Comparison of ENCODE assay signal across 15 mouse cellular contexts in genomic region chr14:58939086-58939485, GRCm38 (mm10).
DNase-seq lines count a peak whose midpoint lies in the region; ATAC-seq lines count a peak whose summit lies in the region.
"Had no signal": no experiment of that assay in that cellular context is flagged by ENCODE, and none has a peak within 500 bp of the region (broad histone marks: within the 10 kb centered on the region; RNA-seq: fewer than 3 reads in every experiment).

No protein-coding gene starts in this region.

- WGBS in forebrain, embryonic 10.5 days = 85% methylated on average over 1 of the region's 1 CpGs
- 83% methylated on average over 1 of the region's 1 CpGs for WGBS in forebrain, embryonic 13.5 days
- WGBS in kidney, embryonic 15.5 days = 84% methylated on average over 1 of the region's 1 CpGs

- DNase-seq in forebrain, embryonic 10.5 days (ENCODE audit: extremely low spot score, low spot score) = no peak
- DNase-seq in retina, postnatal 1 day = peak; percentile 5
- no peak for DNase-seq in retina, embryonic 14.5 days (ENCODE audit: low spot score)
- DNase-seq in cerebellum, adult 8-10 months = peak; percentile 86
- no peak for DNase-seq in right cerebral cortex, adult 2 months (ENCODE audit: low spot score in 2 of 2)
- DNase-seq in natural killer cell, adult 2 months (ENCODE audit: low spot score in 2 of 2) = no peak
- DNase-seq: B cell, adult 2 months; lung, postnatal 36 days had no signal

- H3K9me3 ChIP-seq in forebrain, embryonic 10.5 days = no peaks in the 10 kb centered on the region
- no peaks in the 10 kb centered on the region for H3K9me3 ChIP-seq in forebrain, embryonic 13.5 days (replicated peaks)
- no peaks in the 10 kb centered on the region for H3K9me3 ChIP-seq in kidney, embryonic 15.5 days (replicated peaks)
- H3K9me3 ChIP-seq: heart, embryonic 13.5 days; limb, embryonic 12.5 days had no signal

- H3K4me1 ChIP-seq in forebrain, embryonic 10.5 days = peaks cover 21% of the 10 kb centered on the region
- peaks cover 23% of the 10 kb centered on the region for H3K4me1 ChIP-seq in forebrain, embryonic 13.5 days
- H3K4me1 ChIP-seq in kidney, embryonic 15.5 days = peaks cover 11% of the 10 kb centered on the region
- H3K4me1 ChIP-seq: limb, embryonic 12.5 days had no signal

- H3K4me3 ChIP-seq in forebrain, embryonic 10.5 days = no peak overlapping the region
- H3K4me3 ChIP-seq in forebrain, embryonic 13.5 days = no peak overlapping the region
- H3K4me3 ChIP-seq in kidney, embryonic 15.5 days (replicated peaks) = no peak overlapping the region
- H3K4me3 ChIP-seq: heart, embryonic 13.5 days; layer of hippocampus, adult 2 months; left cerebral cortex, adult 2 months; limb, embryonic 12.5 days had no signal

- H3K9ac ChIP-seq in forebrain, embryonic 13.5 days = no peak overlapping the region
- no peak overlapping the region for H3K9ac ChIP-seq in kidney, embryonic 15.5 days
- H3K9ac ChIP-seq: heart, embryonic 13.5 days; limb, embryonic 12.5 days; liver, embryonic 14.5 days had no signal

- no peak overlapping the region for H3K4me2 ChIP-seq in forebrain, embryonic 13.5 days
- H3K4me2 ChIP-seq in kidney, embryonic 15.5 days = no peak overlapping the region
- H3K4me2 ChIP-seq: heart, embryonic 13.5 days; limb, embryonic 12.5 days had no signal

- 0 out of 2 replicates have a peak overlapping the region, but pooled peaks have one; percentile 40 for H3K27ac ChIP-seq in forebrain, embryonic 10.5 days
- H3K27ac ChIP-seq in forebrain, embryonic 13.5 days = no peak overlapping the region
- H3K27ac ChIP-seq in kidney, embryonic 15.5 days = no peak overlapping the region
- H3K27ac ChIP-seq: heart, embryonic 13.5 days; layer of hippocampus, adult 2 months; left cerebral cortex, adult 2 months; limb, embryonic 12.5 days; liver, embryonic 14.5 days had no signal

- no peaks in the 10 kb centered on the region for H3K36me3 ChIP-seq in forebrain, embryonic 10.5 days (replicated peaks)
- no peaks in the 10 kb centered on the region for H3K36me3 ChIP-seq in forebrain, embryonic 13.5 days (ENCODE audit: poor library complexity, severe bottlenecking)
- no peaks in the 10 kb centered on the region for H3K36me3 ChIP-seq in kidney, embryonic 15.5 days
- H3K36me3 ChIP-seq: heart, embryonic 13.5 days; limb, embryonic 12.5 days had no signal

- no peak for ATAC-seq in forebrain, embryonic 13.5 days
- ATAC-seq in kidney, embryonic 15.5 days (replicated peaks; ENCODE audit: low FRiP score) = no peak

- no peaks in the 10 kb centered on the region for H3K27me3 ChIP-seq in forebrain, embryonic 10.5 days (ENCODE audit: poor library complexity, severe bottlenecking)
- H3K27me3 ChIP-seq in forebrain, embryonic 13.5 days = no peaks in the 10 kb centered on the region
- H3K27me3 ChIP-seq in kidney, embryonic 15.5 days = peaks cover 21% of the 10 kb centered on the region
- H3K27me3 ChIP-seq: heart, embryonic 13.5 days; limb, embryonic 12.5 days had no signal

Comparison
In these comparisons a context has a peak if more than half of its experiments do, and no peak if none do; other contexts are left out.
1. DNase-seq: peak in retina, postnatal 1 day (single experiment) and cerebellum, adult 8-10 months (single experiment); none in forebrain, embryonic 10.5 days (single experiment), retina, embryonic 14.5 days (single experiment), right cerebral cortex, adult 2 months (0 of 2) and natural killer cell, adult 2 months (0 of 2).